Comparison of ENCODE assay signal across 24 mouse cellular contexts in the genomic region with DNA sequence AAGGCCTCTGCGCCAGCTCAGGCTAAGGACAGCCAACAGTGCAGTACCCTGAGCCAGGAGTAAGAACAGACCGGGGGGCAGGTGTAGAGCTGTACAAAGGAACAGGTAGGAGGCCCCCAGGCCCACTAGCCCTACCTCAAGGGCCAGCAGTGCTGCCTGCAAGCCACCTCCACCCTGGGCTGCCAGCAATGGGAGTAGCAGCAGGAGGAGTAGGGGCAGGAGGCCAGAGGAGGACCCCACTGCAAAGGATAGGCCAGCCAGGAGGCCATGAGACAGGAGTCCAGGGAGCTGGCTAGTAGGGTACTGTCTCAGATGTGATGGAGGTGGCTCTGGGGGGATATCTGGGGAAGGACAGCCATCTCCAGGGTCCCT. TPM values are rescaled to one million over a fixed set of nuclear protein-coding genes. Genes with fewer than 3 reads are reported as not detected.
"Had no signal": no experiment of that assay in that cellular context is flagged by ENCODE, and none has a peak within 500 bp of the region (broad histone marks: within the 10 kb centered on the region; RNA-seq: fewer than 3 reads in every experiment).

No protein-coding gene starts in this region.

- H3K9ac ChIP-seq: liver, embryonic 12.5 days; liver, embryonic 15.5 days; lung, embryonic 15.5 days; neural tube, embryonic 13.5 days; stomach, embryonic 15.5 days had no signal

- H3K4me1 ChIP-seq: lung, embryonic 15.5 days; neural tube, embryonic 13.5 days; stomach, embryonic 15.5 days had no signal

- H3K27ac ChIP-seq: kidney, postnatal 0 days; liver, embryonic 12.5 days; liver, embryonic 15.5 days; lung, embryonic 15.5 days; neural tube, embryonic 13.5 days; stomach, embryonic 15.5 days had no signal

- ATAC-seq: intestine, embryonic 16.5 days; liver, embryonic 12.5 days had no signal

- H3K9me3 ChIP-seq: liver, embryonic 12.5 days; liver, embryonic 15.5 days; lung, embryonic 15.5 days; megakaryocyte, embryonic 14.5 days; neural tube, embryonic 13.5 days; stomach, embryonic 15.5 days had no signal

- H3K4me3 ChIP-seq: liver, embryonic 12.5 days; liver, embryonic 15.5 days; lung, embryonic 15.5 days; megakaryocyte, embryonic 14.5 days; myocyte; neural tube, embryonic 13.5 days; stomach, embryonic 15.5 days had no signal

- H3K27me3 ChIP-seq: liver, embryonic 12.5 days; liver, embryonic 15.5 days; lung, embryonic 15.5 days; megakaryocyte, embryonic 14.5 days; neural tube, embryonic 13.5 days; stomach, embryonic 15.5 days had no signal

- H3K4me2 ChIP-seq: liver, embryonic 12.5 days; liver, embryonic 15.5 days; lung, embryonic 15.5 days; midbrain, embryonic 11.5 days; neural tube, embryonic 13.5 days; stomach, embryonic 15.5 days had no signal

- DNase-seq: kidney, adult 18-20 months; kidney, adult 9 months; kidney, postnatal 36 days; left cerebral cortex, postnatal 4 days; liver; lung, adult 18-20 months; lung, postnatal 10 days; lung, postnatal 36 days; retina, postnatal 1 day; right cerebral cortex, postnatal 25 days; spleen, adult 18-20 months; thymus, adult 18-20 months; thymus, postnatal 36 days had no signal

RNA-seq across cellular contexts. Expression of a gene that starts 23.3 kb away (rescaled TPM):
- polyA plus RNA-seq: liver, embryonic 15.5 days; myocyte; urinary bladder, adult 2 months had no signal

RNA-seq across cellular contexts. Expression of a gene that starts 39.1 kb away (rescaled TPM):
- polyA plus RNA-seq: intestine, embryonic 16.5 days; liver, embryonic 12.5 days; liver, embryonic 15.5 days; lung, embryonic 15.5 days; midbrain, embryonic 11.5 days; myocyte; neural tube, embryonic 13.5 days; stomach, embryonic 15.5 days; urinary bladder, adult 2 months had no signal
